7 mouse cellular contexts compared by ENCODE assay signal in genomic region chr4:155832321-155832720, GRCm38 (mm10). TPM values are rescaled to one million over a fixed set of nuclear protein-coding genes. Genes with fewer than 3 reads are reported as not detected.
A peak's percentile ranks its signal among the peaks of the same experiment; 100 is the strongest.
DNase-seq lines count a peak whose midpoint lies in the region; ATAC-seq and TF ChIP-seq lines count a peak whose summit lies in the region.

No protein-coding gene starts in this region.

- TF ChIP-seq CTCF in lung, postnatal 0 days (IDR thresholded peaks at IDR 0.05): no peak

- no peaks in the 10 kb centered on the region for H3K27me3 ChIP-seq in lung, postnatal 0 days (replicated peaks; ENCODE audit: insufficient read depth, low read length)
- no peaks in the 10 kb centered on the region for H3K27me3 ChIP-seq in forebrain, embryonic 12.5 days
- H3K27me3 ChIP-seq in limb, embryonic 11.5 days (ENCODE audit: control insufficient read depth, insufficient read depth, low read length): no peaks in the 10 kb centered on the region
- no peaks in the 10 kb centered on the region for H3K27me3 ChIP-seq in stomach, embryonic 14.5 days (ENCODE audit: control insufficient read depth, insufficient read depth, low read length)

- H3K9ac ChIP-seq in lung, postnatal 0 days (replicated peaks; ENCODE audit: low read depth): peak overlapping the region; percentile 78
- peak overlapping the region; percentile 79 for H3K9ac ChIP-seq in forebrain, embryonic 12.5 days
- H3K9ac ChIP-seq in limb, embryonic 11.5 days (ENCODE audit: low read length): peak overlapping the region; percentile 82
- peak overlapping the region; percentile 72 for H3K9ac ChIP-seq in stomach, embryonic 14.5 days (replicated peaks; ENCODE audit: low read depth, low read length)

- H3K4me2 ChIP-seq in lung, postnatal 0 days (replicated peaks; ENCODE audit: low read depth, low read length): peak overlapping the region; percentile 98
- peak overlapping the region; percentile 99 for H3K4me2 ChIP-seq in forebrain, embryonic 12.5 days
- H3K4me2 ChIP-seq in limb, embryonic 11.5 days (ENCODE audit: low read depth, severe bottlenecking): peak overlapping the region; percentile 91
- peak overlapping the region; percentile 97 for H3K4me2 ChIP-seq in stomach, embryonic 14.5 days (replicated peaks; ENCODE audit: low read depth, low read length)

- H3K9me3 ChIP-seq in lung, postnatal 0 days (ENCODE audit: low read length): no peaks in the 10 kb centered on the region
- no peaks in the 10 kb centered on the region for H3K9me3 ChIP-seq in forebrain, embryonic 12.5 days
- no peaks in the 10 kb centered on the region for H3K9me3 ChIP-seq in limb, embryonic 11.5 days (ENCODE audit: control insufficient read depth, low read length)
- no peaks in the 10 kb centered on the region for H3K9me3 ChIP-seq in stomach, embryonic 14.5 days (ENCODE audit: control insufficient read depth, low read depth, low read length)

- no peaks in the 10 kb centered on the region for H3K36me3 ChIP-seq in lung, postnatal 0 days (ENCODE audit: insufficient read depth, low read length)
- peaks cover 14% of the 10 kb centered on the region for H3K36me3 ChIP-seq in forebrain, embryonic 12.5 days (replicated peaks)
- peaks cover 6% of the 10 kb centered on the region; the same call in 1 of the 2 replicates for H3K36me3 ChIP-seq in limb, embryonic 11.5 days (ENCODE audit: control insufficient read depth, insufficient read depth, low read length)
- peaks cover 9% of the 10 kb centered on the region for H3K36me3 ChIP-seq in stomach, embryonic 14.5 days (ENCODE audit: control insufficient read depth, insufficient read depth, low read length)

- TF ChIP-seq EP300 in lung, postnatal 0 days (IDR thresholded peaks at IDR 0.05): no peak

- DNase-seq in lung, postnatal 0 days (ENCODE audit: low spot score): no peak
- DNase-seq in lung, postnatal 14 days: no peak
- DNase-seq in limb, embryonic 11.5 days (ENCODE audit: low spot score): no peak
- DNase-seq in embryo, embryonic 10 days (ENCODE audit: low spot score): no peak
- no peak for DNase-seq in thymus, adult 18-20 months

- 48% methylated on average over 10 of the region's 10 CpGs for WGBS in lung, postnatal 0 days
- 58% methylated on average over 10 of the region's 10 CpGs for WGBS in forebrain, embryonic 12.5 days
- 60% methylated on average over 10 of the region's 10 CpGs for WGBS in limb, embryonic 11.5 days
- WGBS in stomach, embryonic 14.5 days: 56% methylated on average over 10 of the region's 10 CpGs

- no peak for ATAC-seq in lung, postnatal 0 days
- no peak for ATAC-seq in forebrain, embryonic 12.5 days (ENCODE audit: low FRiP score)
- ATAC-seq in limb, embryonic 11.5 days (ENCODE audit: insufficient number of reproducible peaks, low FRiP score, low TSS enrichment, low read depth): no peak
- no peak for ATAC-seq in stomach, embryonic 14.5 days (ENCODE audit: insufficient number of reproducible peaks, insufficient read depth, low FRiP score, low read depth)

- peaks cover 6% of the 10 kb centered on the region; the same call in 1 of the 2 replicates for H3K4me1 ChIP-seq in lung, postnatal 0 days (ENCODE audit: insufficient read depth, low read depth, low read length)
- peaks cover 24% of the 10 kb centered on the region for H3K4me1 ChIP-seq in forebrain, embryonic 12.5 days
- H3K4me1 ChIP-seq in limb, embryonic 11.5 days (ENCODE audit: control insufficient read depth, insufficient read depth, low read length): peaks cover 7% of the 10 kb centered on the region; the same call in 1 of the 2 replicates
- H3K4me1 ChIP-seq in stomach, embryonic 14.5 days (ENCODE audit: control insufficient read depth, insufficient read depth, low read length): peaks cover 24% of the 10 kb centered on the region

- peak overlapping the region; percentile 76 for H3K4me3 ChIP-seq in lung, postnatal 0 days (ENCODE audit: low read depth, low read length)
- H3K4me3 ChIP-seq in forebrain, embryonic 12.5 days (replicated peaks): peak overlapping the region; percentile 79
- H3K4me3 ChIP-seq in limb, embryonic 11.5 days (ENCODE audit: low read depth, low read length): peak overlapping the region; percentile 70
- peak overlapping the region; percentile 77 for H3K4me3 ChIP-seq in stomach, embryonic 14.5 days (ENCODE audit: low read depth, low read length)

- peak overlapping the region; percentile 71; the same call in 1 of the 2 replicates for H3K27ac ChIP-seq in lung, postnatal 0 days (ENCODE audit: low read length)
- peak overlapping the region; percentile 90; the same call in 1 of the 2 replicates for H3K27ac ChIP-seq in forebrain, embryonic 12.5 days
- no peak overlapping the region for H3K27ac ChIP-seq in limb, embryonic 11.5 days (replicated peaks; ENCODE audit: low read depth, low read length)
- H3K27ac ChIP-seq in stomach, embryonic 14.5 days (ENCODE audit: low read length): peak overlapping the region; percentile 87

RNA-seq across cellular contexts. Expression of gene Aurkaip1, which starts 1.2 kb away (rescaled TPM):
- 117 and 128 TPM in 2 replicates for polyA plus RNA-seq in lung, postnatal 0 days (2015; fragmentation: Nextera tagmentation; extraction: Ambion mirVana)
- polyA plus RNA-seq in forebrain, embryonic 12.5 days (2016; fragmentation: Nextera tagmentation; extraction: Ambion mirVana): 131 and 132 TPM in 2 replicates
- 132 and 138 TPM in 2 replicates for polyA plus RNA-seq in limb, embryonic 11.5 days (2014; fragmentation: Nextera tagmentation; extraction: Ambion mirVana)
- 125 and 132 TPM in 2 replicates for polyA plus RNA-seq in stomach, embryonic 14.5 days (2014; fragmentation: Nextera tagmentation; extraction: Ambion mirVana)

RNA-seq across cellular contexts. Expression of gene Mxra8, which starts 7.2 kb away (rescaled TPM):
- 321 and 330 TPM in 2 replicates for polyA plus RNA-seq in lung, postnatal 0 days (2015; fragmentation: Nextera tagmentation; extraction: Ambion mirVana)
- polyA plus RNA-seq in forebrain, embryonic 12.5 days (2016; fragmentation: Nextera tagmentation; extraction: Ambion mirVana): 22.9 and 24.3 TPM in 2 replicates
- 41.8 and 49.3 TPM in 2 replicates for polyA plus RNA-seq in limb, embryonic 11.5 days (2014; fragmentation: Nextera tagmentation; extraction: Ambion mirVana)
- 91.5 and 96.7 TPM in 2 replicates for polyA plus RNA-seq in stomach, embryonic 14.5 days (2014; fragmentation: Nextera tagmentation; extraction: Ambion mirVana)

RNA-seq across cellular contexts. Expression of gene Dvl1, which starts 14.9 kb away (rescaled TPM):
- 9.1 and 11.9 TPM in 2 replicates for polyA plus RNA-seq in lung, postnatal 0 days (2015; fragmentation: Nextera tagmentation; extraction: Ambion mirVana)
- polyA plus RNA-seq in forebrain, embryonic 12.5 days (2016; fragmentation: Nextera tagmentation; extraction: Ambion mirVana): 6.1 and 9.2 TPM in 2 replicates
- polyA plus RNA-seq in limb, embryonic 11.5 days (2014; fragmentation: Nextera tagmentation; extraction: Ambion mirVana): 8.1 and 9.1 TPM in 2 replicates
- 6.3 and 6.6 TPM in 2 replicates for polyA plus RNA-seq in stomach, embryonic 14.5 days (2014; fragmentation: Nextera tagmentation; extraction: Ambion mirVana)

RNA-seq across cellular contexts. Expression of gene Ccnl2, which starts 20.0 kb away (rescaled TPM):
- 110 and 122 TPM in 2 replicates for polyA plus RNA-seq in lung, postnatal 0 days (2015; fragmentation: Nextera tagmentation; extraction: Ambion mirVana)
- polyA plus RNA-seq in forebrain, embryonic 12.5 days (2016; fragmentation: Nextera tagmentation; extraction: Ambion mirVana): 195 and 202 TPM in 2 replicates
- polyA plus RNA-seq in limb, embryonic 11.5 days (2014; fragmentation: Nextera tagmentation; extraction: Ambion mirVana): 181 and 203 TPM in 2 replicates
- polyA plus RNA-seq in stomach, embryonic 14.5 days (2014; fragmentation: Nextera tagmentation; extraction: Ambion mirVana): 193 and 209 TPM in 2 replicates

RNA-seq across cellular contexts. Expression of gene Mrpl20, which starts 29.6 kb away (rescaled TPM):
- 164 and 186 TPM in 2 replicates for polyA plus RNA-seq in lung, postnatal 0 days (2015; fragmentation: Nextera tagmentation; extraction: Ambion mirVana)
- 209 and 210 TPM in 2 replicates for polyA plus RNA-seq in forebrain, embryonic 12.5 days (2016; fragmentation: Nextera tagmentation; extraction: Ambion mirVana)
- polyA plus RNA-seq in limb, embryonic 11.5 days (2014; fragmentation: Nextera tagmentation; extraction: Ambion mirVana): 238 and 245 TPM in 2 replicates
- polyA plus RNA-seq in stomach, embryonic 14.5 days (2014; fragmentation: Nextera tagmentation; extraction: Ambion mirVana): 209 and 211 TPM in 2 replicates
